Mouse (Mus musculus): ENCODE measurements around the gene Selenon. TPM values are rescaled to one million over a fixed set of nuclear protein-coding genes. Genes with fewer than 3 reads are reported as not detected.

Gene Selenon
- total and polyA plus RNA-seq, 2 experiments from 2014 or later = 10.0 to 32.7 TPM

GRCm38 (mm10) chr4:134579620-134580019 is 27.7 kb upstream of the Selenon start:
- Histone ChIP-seq H3K4me3 (ENCODE audit: low read length) (no peak overlapping the region), H3K27ac (peak overlapping the region; percentile 65; the same call in 1 of the 2 replicates), H3K4me1 (ENCODE audit: insufficient read depth, low read length) (0 out of 2 replicates have a peak, but pooled peaks cover 12% of the 10 kb centered on the region), H3K36me3 (ENCODE audit: insufficient read depth, low read length) (peaks cover 1% of the 10 kb centered on the region; the same call in 1 of the 2 replicates), H3K9ac (replicated peaks; ENCODE audit: low read length) (no peak overlapping the region), H3K9me3 (ENCODE audit: low read length) (no peaks in the 10 kb centered on the region), H3K27me3 (ENCODE audit: insufficient read depth, low read length) (no peaks in the 10 kb centered on the region), H3K4me2 (ENCODE audit: low read depth, low read length) (no peak overlapping the region)
- ATAC-seq (no peak), DNase-seq (ENCODE audit: low spot score) (no peak)
- TF ChIP-seq CTCF (IDR thresholded peaks at IDR 0.05; ENCODE audit: low read depth) = no peak
- 35% methylated on average over 4 of the region's 5 CpGs for WGBS

- Histone ChIP-seq H3K27me3 (ENCODE audit: insufficient read depth, low read length) (no peaks in the 10 kb centered on the region), H3K27ac (no peak overlapping the region), H3K4me1 (ENCODE audit: insufficient read depth, low read length) (0 out of 2 replicates have a peak, but pooled peaks cover 12% of the 10 kb centered on the region), H3K4me2 (ENCODE audit: low read depth, low read length) (no peak overlapping the region), H3K36me3 (ENCODE audit: insufficient read depth, low read length) (peaks cover 5% of the 10 kb centered on the region; the same call in 1 of the 2 replicates), H3K9me3 (ENCODE audit: low read length) (no peaks in the 10 kb centered on the region), H3K9ac (replicated peaks; ENCODE audit: low read length) (no peak overlapping the region), H3K4me3 (ENCODE audit: low read length) (no peak overlapping the region)
- no peak for ATAC-seq
- no peak for DNase-seq (ENCODE audit: low spot score)
- WGBS = 15% methylated on average over 11 of the region's 11 CpGs
- peak; percentile 39 for TF ChIP-seq CTCF (IDR thresholded peaks at IDR 0.05; ENCODE audit: low read depth)
These were observed 27.2 kb upstream of the Selenon start for GRCm38 (mm10) chr4:134579212-134579611.

GRCm38 (mm10) chr4:134578407-134578806 is 26.4 kb upstream of the Selenon start:
- Histone ChIP-seq H3K4me1 (ENCODE audit: insufficient read depth, low read length) (0 out of 2 replicates have a peak, but pooled peaks cover 12% of the 10 kb centered on the region), H3K36me3 (ENCODE audit: insufficient read depth, low read length) (peaks cover 6% of the 10 kb centered on the region; the same call in 1 of the 2 replicates), H3K27me3 (ENCODE audit: insufficient read depth, low read length) (no peaks in the 10 kb centered on the region), H3K4me3 (ENCODE audit: low read length) (no peak overlapping the region), H3K9me3 (ENCODE audit: low read length) (no peaks in the 10 kb centered on the region), H3K4me2 (ENCODE audit: low read depth, low read length) (no peak overlapping the region), H3K9ac (replicated peaks; ENCODE audit: low read length) (no peak overlapping the region), H3K27ac (no peak overlapping the region)
- whole genome bisulfite sequencing = 73% methylated on average over 5 of the region's 5 CpGs
- peak; percentile 44 for DNase-seq (ENCODE audit: low spot score)
- no peak for ATAC-seq
- TF ChIP-seq CTCF (IDR thresholded peaks at IDR 0.05; ENCODE audit: low read depth) = no peak

GRCm38 (mm10) chr4:134577281-134577680 is 25.3 kb upstream of the Selenon start:
- no peak for TF ChIP-seq CTCF (IDR thresholded peaks at IDR 0.05; ENCODE audit: low read depth)
- 0 out of 2 replicates have a peak, but pooled peaks cover 12% of the 10 kb centered on the region for H3K4me1 ChIP-seq (ENCODE audit: insufficient read depth, low read length)
- H3K4me2 ChIP-seq (ENCODE audit: low read depth, low read length) = no peak overlapping the region
- no peaks in the 10 kb centered on the region for H3K9me3 ChIP-seq (ENCODE audit: low read length)
- H3K27me3 ChIP-seq (ENCODE audit: insufficient read depth, low read length) = no peaks in the 10 kb centered on the region
- DNase-seq (ENCODE audit: low spot score) (no peak), ATAC-seq (no peak)
- no peak overlapping the region for H3K9ac ChIP-seq (replicated peaks; ENCODE audit: low read length)
- no peak overlapping the region for H3K27ac ChIP-seq
- peaks cover 6% of the 10 kb centered on the region; the same call in 1 of the 2 replicates for H3K36me3 ChIP-seq (ENCODE audit: insufficient read depth, low read length)
- WGBS = 73% methylated on average over 2 of the region's 2 CpGs
- H3K4me3 ChIP-seq (ENCODE audit: low read length) = no peak overlapping the region

GRCm38 (mm10) chr4:134575486-134575885 is 23.5 kb upstream of the Selenon start:
- DNase-seq (ENCODE audit: low spot score) = peak; percentile 62

GRCm38 (mm10) chr4:134572449-134573300 is 20.7 kb upstream of the Selenon start:
- Histone ChIP-seq H3K27me3 (ENCODE audit: insufficient read depth, low read length) (no peaks in the 10 kb centered on the region), H3K27ac (no peak overlapping the region), H3K4me1 (ENCODE audit: insufficient read depth, low read length) (no peaks in the 10 kb centered on the region), H3K4me3 (ENCODE audit: low read length) (no peak overlapping the region), H3K4me2 (ENCODE audit: low read depth, low read length) (no peak overlapping the region), H3K9me3 (ENCODE audit: low read length) (no peaks in the 10 kb centered on the region), H3K9ac (replicated peaks; ENCODE audit: low read length) (no peak overlapping the region), H3K36me3 (ENCODE audit: insufficient read depth, low read length) (peaks cover 6% of the 10 kb centered on the region; the same call in 1 of the 2 replicates)
- no peak for TF ChIP-seq CTCF (IDR thresholded peaks at IDR 0.05; ENCODE audit: low read depth)
- WGBS = 70% methylated on average over 24 of the region's 24 CpGs
- DNase-seq (ENCODE audit: low spot score) (no peak), ATAC-seq (no peak)

More at GRCm38 (mm10) chr4:134575486-134575885, 23.5 kb upstream of the Selenon start:
- Histone ChIP-seq H3K36me3 (ENCODE audit: insufficient read depth, low read length) (peaks cover 6% of the 10 kb centered on the region; the same call in 1 of the 2 replicates), H3K4me3 (ENCODE audit: low read length) (no peak overlapping the region), H3K9ac (replicated peaks; ENCODE audit: low read length) (no peak overlapping the region), H3K27ac (no peak overlapping the region), H3K27me3 (ENCODE audit: insufficient read depth, low read length) (no peaks in the 10 kb centered on the region), H3K4me2 (ENCODE audit: low read depth, low read length) (no peak overlapping the region), H3K4me1 (ENCODE audit: insufficient read depth, low read length) (0 out of 2 replicates have a peak, but pooled peaks cover 12% of the 10 kb centered on the region), H3K9me3 (ENCODE audit: low read length) (no peaks in the 10 kb centered on the region)
- ATAC-seq = no peak
- 50% methylated on average over 11 of the region's 11 CpGs for WGBS
- no peak for TF ChIP-seq CTCF (IDR thresholded peaks at IDR 0.05; ENCODE audit: low read depth)
